Comparison of ENCODE assay signal across 9 mouse cellular contexts in the genomic region with DNA sequence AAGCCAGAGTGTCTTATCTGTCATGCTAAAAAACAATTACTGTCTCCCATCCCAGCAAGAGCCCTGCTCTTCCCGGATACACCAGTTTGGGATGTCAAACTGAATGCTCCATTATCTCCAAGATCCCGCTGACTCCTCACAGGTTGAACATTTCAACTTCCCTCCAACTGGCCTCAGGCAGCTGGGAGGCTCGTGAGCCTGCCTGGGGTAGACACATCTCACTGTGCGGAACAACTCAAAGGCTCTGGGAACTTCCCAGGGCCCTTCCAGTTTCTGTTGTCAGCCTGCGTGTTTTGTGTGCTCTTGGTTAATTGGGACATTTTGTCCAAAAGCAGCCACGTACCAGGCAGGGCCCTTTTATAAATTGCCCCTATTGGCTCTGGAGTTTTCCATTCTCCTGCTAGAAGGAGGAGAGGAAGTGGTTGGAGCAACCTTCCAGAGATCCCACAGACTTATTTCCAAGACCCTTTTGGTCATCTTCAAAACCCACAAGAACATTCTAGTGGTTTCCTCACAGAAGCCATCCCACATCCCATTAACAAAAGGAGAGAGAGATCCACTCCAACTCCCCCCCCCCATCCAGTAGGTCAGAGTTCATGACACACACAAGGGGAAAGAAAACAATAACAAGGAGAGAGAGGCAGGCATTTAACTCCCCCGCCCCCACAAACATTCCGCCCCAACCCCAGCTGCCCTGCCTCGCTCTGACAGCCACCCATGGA.
A peak's percentile ranks its signal among the peaks of the same experiment; 100 is the strongest.
DNase-seq lines count a peak whose midpoint lies in the region; ATAC-seq and TF ChIP-seq lines count a peak whose summit lies in the region.
"Had no signal": no experiment of that assay in that cellular context is flagged by ENCODE, and none has a peak within 500 bp of the region (broad histone marks: within the 10 kb centered on the region; RNA-seq: fewer than 3 reads in every experiment).

No protein-coding gene starts in this region.

- DNase-seq in midbrain, embryonic 11.5 days (ENCODE audit: low spot score, missing footprints): peak; percentile 89
- no peak for DNase-seq in hindbrain, embryonic 14.5 days (ENCODE audit: low spot score)
- no peak for DNase-seq in gastrocnemius, adult 2 months
- DNase-seq in left cerebral cortex, postnatal 36 days (ENCODE audit: low spot score in 2 of 2): no peak
- no peak for DNase-seq in thymus, adult 18-20 months
- DNase-seq: forebrain, postnatal 0 days had no signal

- H3K9ac ChIP-seq in midbrain, embryonic 11.5 days (ENCODE audit: low read length): no peak overlapping the region
- no peak overlapping the region for H3K9ac ChIP-seq in midbrain, embryonic 16.5 days (ENCODE audit: low read depth, low read length)
- no peak overlapping the region for H3K9ac ChIP-seq in hindbrain, embryonic 14.5 days
- H3K9ac ChIP-seq in limb, embryonic 13.5 days: no peak overlapping the region
- H3K9ac ChIP-seq: forebrain, postnatal 0 days; liver, embryonic 12.5 days had no signal

- peaks cover 51% of the 10 kb centered on the region for H3K4me1 ChIP-seq in midbrain, embryonic 11.5 days (ENCODE audit: control insufficient read depth, insufficient read depth, low read length)
- peaks cover 35% of the 10 kb centered on the region for H3K4me1 ChIP-seq in midbrain, embryonic 16.5 days (ENCODE audit: control insufficient read depth, insufficient read depth, low read length)
- peaks cover 63% of the 10 kb centered on the region for H3K4me1 ChIP-seq in hindbrain, embryonic 14.5 days (replicated peaks; ENCODE audit: control insufficient read depth, insufficient read depth, low read length)
- peaks cover 69% of the 10 kb centered on the region for H3K4me1 ChIP-seq in limb, embryonic 13.5 days

- no peaks in the 10 kb centered on the region for H3K36me3 ChIP-seq in midbrain, embryonic 11.5 days (ENCODE audit: control insufficient read depth, insufficient read depth, low read length)
- no peaks in the 10 kb centered on the region for H3K36me3 ChIP-seq in midbrain, embryonic 16.5 days (ENCODE audit: control insufficient read depth, insufficient read depth, low read length)
- no peaks in the 10 kb centered on the region for H3K36me3 ChIP-seq in hindbrain, embryonic 14.5 days (replicated peaks; ENCODE audit: control insufficient read depth, insufficient read depth)
- no peaks in the 10 kb centered on the region for H3K36me3 ChIP-seq in limb, embryonic 13.5 days
- H3K36me3 ChIP-seq: liver, embryonic 12.5 days had no signal

- no peak for ATAC-seq in midbrain, embryonic 11.5 days (ENCODE audit: low FRiP score)
- no peak for ATAC-seq in midbrain, embryonic 16.5 days
- ATAC-seq in hindbrain, embryonic 14.5 days (ENCODE audit: low FRiP score): no peak
- no peak for ATAC-seq in limb, embryonic 13.5 days (ENCODE audit: low FRiP score, low read depth)
- ATAC-seq: forebrain, postnatal 0 days; liver, embryonic 12.5 days had no signal

- WGBS in midbrain, embryonic 11.5 days: 17% methylated on average over 9 of the region's 9 CpGs
- WGBS in midbrain, embryonic 16.5 days: 38% methylated on average over 9 of the region's 9 CpGs
- 19% methylated on average over 9 of the region's 9 CpGs for WGBS in hindbrain, embryonic 14.5 days
- whole genome bisulfite sequencing in limb, embryonic 13.5 days: 25% methylated on average over 9 of the region's 9 CpGs

- intact Hi-C loops in gastrocnemius, adult 2 months (cut with DNase I): loop anchor here (10.0 kb wide), 1 partner anchor 1564 kb away; a partner anchor contains a TSS
- intact Hi-C loops in left cerebral cortex, postnatal 36 days (cut with DNase I): no loop called here

- H3K4me3 ChIP-seq in midbrain, embryonic 11.5 days (ENCODE audit: low read depth, low read length): no peak overlapping the region
- H3K4me3 ChIP-seq in midbrain, embryonic 16.5 days (ENCODE audit: low read depth, low read length): no peak overlapping the region
- H3K4me3 ChIP-seq in hindbrain, embryonic 14.5 days (replicated peaks; ENCODE audit: low read length): no peak overlapping the region
- no peak overlapping the region for H3K4me3 ChIP-seq in limb, embryonic 13.5 days
- no peak overlapping the region for H3K4me3 ChIP-seq in gastrocnemius, adult 2 months
- H3K4me3 ChIP-seq: liver, embryonic 12.5 days had no signal

- H3K4me2 ChIP-seq in midbrain, embryonic 11.5 days: no peak overlapping the region
- H3K4me2 ChIP-seq in midbrain, embryonic 16.5 days (ENCODE audit: low read length): no peak overlapping the region
- no peak overlapping the region for H3K4me2 ChIP-seq in hindbrain, embryonic 14.5 days (replicated peaks)
- peak overlapping the region; percentile 44 for H3K4me2 ChIP-seq in limb, embryonic 13.5 days (replicated peaks)
- H3K4me2 ChIP-seq: liver, embryonic 12.5 days had no signal

- H3K27me3 ChIP-seq in midbrain, embryonic 11.5 days (ENCODE audit: control insufficient read depth, insufficient read depth, low read length): no peaks in the 10 kb centered on the region
- no peaks in the 10 kb centered on the region for H3K27me3 ChIP-seq in midbrain, embryonic 16.5 days (ENCODE audit: control insufficient read depth, insufficient read depth, low read depth, low read length)
- no peaks in the 10 kb centered on the region for H3K27me3 ChIP-seq in hindbrain, embryonic 14.5 days (ENCODE audit: control insufficient read depth, insufficient read depth, low read length)
- H3K27me3 ChIP-seq in limb, embryonic 13.5 days: peaks cover 17% of the 10 kb centered on the region
- H3K27me3 ChIP-seq: liver, embryonic 12.5 days had no signal

- no peaks in the 10 kb centered on the region for H3K9me3 ChIP-seq in midbrain, embryonic 11.5 days (ENCODE audit: control insufficient read depth, low read length)
- no peaks in the 10 kb centered on the region for H3K9me3 ChIP-seq in midbrain, embryonic 16.5 days (replicated peaks; ENCODE audit: control insufficient read depth, low read length, poor library complexity, severe bottlenecking)
- no peaks in the 10 kb centered on the region for H3K9me3 ChIP-seq in hindbrain, embryonic 14.5 days (ENCODE audit: control insufficient read depth, low read length)
- no peaks in the 10 kb centered on the region for H3K9me3 ChIP-seq in limb, embryonic 13.5 days
- H3K9me3 ChIP-seq: liver, embryonic 12.5 days had no signal

- H3K27ac ChIP-seq in midbrain, embryonic 11.5 days (ENCODE audit: low read depth, low read length): peak overlapping the region; percentile 22; the same call in 1 of the 2 replicates
- no peak overlapping the region for H3K27ac ChIP-seq in midbrain, embryonic 16.5 days (ENCODE audit: low read length)
- peak overlapping the region; percentile 79 for H3K27ac ChIP-seq in hindbrain, embryonic 14.5 days
- H3K27ac ChIP-seq in limb, embryonic 13.5 days: peak overlapping the region; percentile 39; the same call in 1 of the 2 replicates
- no peak overlapping the region for H3K27ac ChIP-seq in gastrocnemius, adult 2 months
- H3K27ac ChIP-seq: liver, embryonic 12.5 days had no signal

- TF ChIP-seq CTCF in gastrocnemius, adult 2 months (IDR thresholded peaks at IDR 0.05): no peak

Comparison
In these comparisons a context has a peak if more than half of its experiments do, and no peak if none do; other contexts are left out.
1. H3K27ac ChIP-seq: peak in midbrain, embryonic 11.5 days (single experiment), hindbrain, embryonic 14.5 days (single experiment) and limb, embryonic 13.5 days (single experiment); none in midbrain, embryonic 16.5 days (single experiment) and gastrocnemius, adult 2 months (single experiment).